Mouse (Mus musculus): ENCODE results near the gene Chdh. TPM values are rescaled to one million over a fixed set of nuclear protein-coding genes. Genes with fewer than 3 reads are reported as not detected.

The Chdh gene
- polyA plus RNA-seq, 1 experiment from 2014 or later = 6.9 TPM

DNA sequence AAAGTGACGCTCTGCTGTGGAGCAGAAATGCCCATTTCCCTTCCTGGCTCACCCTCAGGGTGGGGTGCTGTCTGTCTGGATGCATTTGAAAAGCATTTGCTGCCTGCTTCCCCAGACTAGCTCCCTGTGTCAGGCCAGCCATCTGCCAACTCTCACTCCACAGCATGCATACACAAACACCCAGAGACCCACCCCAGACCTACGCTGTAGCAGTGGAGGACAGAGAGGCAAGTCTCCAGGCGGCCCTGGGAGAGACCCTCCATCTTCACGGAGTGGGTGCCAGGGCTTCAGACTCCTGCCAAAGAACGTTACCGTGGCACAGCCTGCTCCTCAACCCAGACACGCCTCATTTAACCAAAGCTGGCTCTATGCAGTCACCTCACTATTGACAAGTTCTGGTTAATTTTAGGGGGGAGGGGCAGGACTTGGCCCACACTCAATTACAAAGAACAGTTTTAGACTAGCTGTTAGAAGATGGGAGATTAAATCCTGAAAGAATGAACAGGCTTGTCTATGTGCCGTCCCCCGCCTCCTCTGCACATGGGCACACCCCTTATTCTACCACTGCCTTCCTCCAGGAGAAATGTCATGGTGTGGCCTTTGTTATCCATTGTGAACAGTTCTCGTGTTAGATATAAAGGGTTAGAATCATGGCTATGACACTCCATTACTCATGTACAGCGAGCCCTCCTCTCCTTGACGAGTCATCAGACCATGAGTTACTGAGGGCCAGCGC is 47.4 kb downstream of the Chdh start:
- Histone ChIP-seq H3K4me2 (ENCODE audit: low read depth, low read length) (no peak overlapping the region), H3K4me1 (ENCODE audit: control insufficient read depth, low read depth, low read length) (no peaks in the 10 kb centered on the region), H3K27me3 (ENCODE audit: control insufficient read depth, insufficient read depth, low read depth, low read length) (no peaks in the 10 kb centered on the region), H3K9ac (ENCODE audit: low read depth, low read length) (no peak overlapping the region), H3K27ac (ENCODE audit: low read length) (no peak overlapping the region), H3K9me3 (replicated peaks; ENCODE audit: control insufficient read depth, low read length) (no peaks in the 10 kb centered on the region), H3K4me3 (ENCODE audit: low read depth, low read length) (no peak overlapping the region), H3K36me3 (ENCODE audit: control insufficient read depth, insufficient read depth) (no peaks in the 10 kb centered on the region)
- ATAC-seq (ENCODE audit: low read depth) = no peak
- WGBS (ENCODE audit: insufficient replicate concordance) = 60% methylated on average over 13 of the region's 13 CpGs

DNA sequence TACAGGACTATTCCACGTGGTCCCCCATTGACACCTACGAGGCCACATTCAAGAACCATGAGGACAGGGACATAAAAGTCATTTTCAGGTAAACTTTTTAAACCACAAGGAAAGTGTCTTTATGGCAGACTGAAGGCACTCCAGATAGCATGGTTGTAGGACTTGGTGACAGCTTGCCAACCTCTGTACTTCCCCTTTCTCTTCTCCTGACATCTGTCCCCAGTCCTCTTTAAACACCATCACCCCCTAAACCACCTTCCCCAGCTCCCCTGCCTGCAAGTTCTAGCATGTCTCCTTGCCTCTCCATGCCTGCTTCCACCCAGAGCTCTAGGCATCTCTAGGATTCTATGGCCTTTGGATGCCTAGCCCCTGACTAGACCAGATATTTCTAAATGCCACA is 56.0 kb downstream of the Chdh start:
- no peak for ATAC-seq (ENCODE audit: low read depth)

GRCm38 (mm10) chr14:30066752-30067151 is 57.9 kb downstream of the Chdh start:
- 47% methylated on average over 7 of the region's 12 CpGs for WGBS (ENCODE audit: insufficient replicate concordance)
- ATAC-seq (ENCODE audit: low read depth) = no peak
- Histone ChIP-seq H3K4me1 (ENCODE audit: control insufficient read depth, low read depth, low read length) (peaks cover 8% of the 10 kb centered on the region), H3K27me3 (ENCODE audit: control insufficient read depth, insufficient read depth, low read depth, low read length) (no peaks in the 10 kb centered on the region), H3K4me2 (ENCODE audit: low read depth, low read length) (no peak overlapping the region), H3K36me3 (ENCODE audit: control insufficient read depth, insufficient read depth) (no peaks in the 10 kb centered on the region), H3K9me3 (replicated peaks; ENCODE audit: control insufficient read depth, low read length) (no peaks in the 10 kb centered on the region), H3K27ac (ENCODE audit: low read length) (no peak overlapping the region), H3K4me3 (ENCODE audit: low read depth, low read length) (no peak overlapping the region), H3K9ac (ENCODE audit: low read depth, low read length) (no peak overlapping the region)

More for the DNA sequence above, 56.0 kb downstream of the Chdh start:
- Histone ChIP-seq H3K27me3 (ENCODE audit: control insufficient read depth, insufficient read depth, low read depth, low read length) (no peaks in the 10 kb centered on the region), H3K4me2 (ENCODE audit: low read depth, low read length) (no peak overlapping the region), H3K4me3 (ENCODE audit: low read depth, low read length) (no peak overlapping the region), H3K9ac (ENCODE audit: low read depth, low read length) (no peak overlapping the region), H3K36me3 (ENCODE audit: control insufficient read depth, insufficient read depth) (no peaks in the 10 kb centered on the region), H3K27ac (ENCODE audit: low read length) (no peak overlapping the region), H3K9me3 (replicated peaks; ENCODE audit: control insufficient read depth, low read length) (no peaks in the 10 kb centered on the region), H3K4me1 (ENCODE audit: control insufficient read depth, low read depth, low read length) (peaks cover 8% of the 10 kb centered on the region)
- WGBS (ENCODE audit: insufficient replicate concordance) = 53% methylated on average over 2 of the region's 2 CpGs

DNA sequence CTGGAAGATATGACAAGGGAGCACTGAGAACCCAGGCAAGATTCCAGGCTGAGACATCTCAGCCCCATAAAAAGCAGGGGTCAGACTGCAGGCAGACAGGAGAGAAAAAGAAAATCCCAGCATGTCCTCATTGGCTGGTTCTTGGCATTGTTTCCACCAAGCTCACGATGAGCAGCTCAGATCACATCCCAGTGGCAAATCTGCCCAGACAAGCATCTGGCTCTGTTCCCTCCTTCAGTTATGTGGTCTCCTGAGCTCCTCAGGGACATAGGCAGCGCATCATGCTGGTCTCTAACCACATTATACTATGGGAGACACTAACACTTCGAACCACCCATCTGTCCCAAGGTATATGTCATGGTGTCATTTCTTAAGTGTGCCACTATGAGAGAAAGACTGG is 59.7 kb downstream of the Chdh start:
- no peak overlapping the region for H3K4me2 ChIP-seq (ENCODE audit: low read depth, low read length)
- WGBS (ENCODE audit: insufficient replicate concordance) = 58% methylated on average over 3 of the region's 3 CpGs

DNA sequence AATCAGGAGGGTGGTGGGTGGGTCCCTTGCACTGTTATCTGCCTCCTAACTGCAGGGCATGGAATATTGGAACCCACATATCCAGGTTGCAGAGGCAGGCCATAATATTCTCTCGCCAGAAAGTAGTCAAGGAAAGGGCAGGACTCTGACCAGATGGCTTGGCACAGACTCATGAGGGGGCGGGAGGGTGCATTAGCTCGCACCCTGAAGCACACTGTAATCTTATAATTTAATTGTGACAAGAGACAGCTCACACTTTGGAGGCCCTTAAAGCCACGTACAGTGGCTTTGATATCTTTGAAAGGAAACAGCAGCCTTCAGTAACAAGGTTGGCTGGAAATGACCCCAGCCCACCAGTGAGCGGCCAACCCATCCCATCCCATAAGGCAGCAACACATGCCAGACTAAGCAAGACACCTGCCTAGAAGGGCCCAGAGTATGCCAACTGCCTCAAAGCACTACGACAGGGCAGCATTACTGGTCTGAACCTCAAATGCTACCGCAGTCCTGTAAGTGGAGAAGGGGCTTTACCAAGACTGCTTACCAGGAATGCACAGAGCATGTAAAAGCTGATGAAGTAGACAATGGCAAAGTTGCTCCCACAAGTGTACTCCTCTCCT is 66.6 kb downstream of the Chdh start:
- no peaks in the 10 kb centered on the region for H3K36me3 ChIP-seq (ENCODE audit: control insufficient read depth, insufficient read depth)
- ATAC-seq (ENCODE audit: low read depth) = no peak
- no peaks in the 10 kb centered on the region for H3K4me1 ChIP-seq (ENCODE audit: control insufficient read depth, low read depth, low read length)
- WGBS (ENCODE audit: insufficient replicate concordance) = 57% methylated on average over 7 of the region's 7 CpGs
- no peaks in the 10 kb centered on the region for H3K9me3 ChIP-seq (replicated peaks; ENCODE audit: control insufficient read depth, low read length)
- no peak overlapping the region for H3K9ac ChIP-seq (ENCODE audit: low read depth, low read length)
- H3K4me3 ChIP-seq (ENCODE audit: low read depth, low read length) = no peak overlapping the region
- no peak overlapping the region for H3K27ac ChIP-seq (ENCODE audit: low read length)
- no peak overlapping the region for H3K4me2 ChIP-seq (ENCODE audit: low read depth, low read length)
- H3K27me3 ChIP-seq (ENCODE audit: control insufficient read depth, insufficient read depth, low read depth, low read length) = no peaks in the 10 kb centered on the region

More for the DNA sequence above, 59.7 kb downstream of the Chdh start:
- no peak overlapping the region for H3K4me3 ChIP-seq (ENCODE audit: low read depth, low read length)
- peaks cover 2% of the 10 kb centered on the region; the same call in 1 of the 2 replicates for H3K4me1 ChIP-seq (ENCODE audit: control insufficient read depth, low read depth, low read length)
- H3K9me3 ChIP-seq (replicated peaks; ENCODE audit: control insufficient read depth, low read length) = no peaks in the 10 kb centered on the region
- no peak overlapping the region for H3K27ac ChIP-seq (ENCODE audit: low read length)
- no peaks in the 10 kb centered on the region for H3K36me3 ChIP-seq (ENCODE audit: control insufficient read depth, insufficient read depth)
- no peaks in the 10 kb centered on the region for H3K27me3 ChIP-seq (ENCODE audit: control insufficient read depth, insufficient read depth, low read depth, low read length)
- no peak for ATAC-seq (ENCODE audit: low read depth)
- no peak overlapping the region for H3K9ac ChIP-seq (ENCODE audit: low read depth, low read length)

DNA sequence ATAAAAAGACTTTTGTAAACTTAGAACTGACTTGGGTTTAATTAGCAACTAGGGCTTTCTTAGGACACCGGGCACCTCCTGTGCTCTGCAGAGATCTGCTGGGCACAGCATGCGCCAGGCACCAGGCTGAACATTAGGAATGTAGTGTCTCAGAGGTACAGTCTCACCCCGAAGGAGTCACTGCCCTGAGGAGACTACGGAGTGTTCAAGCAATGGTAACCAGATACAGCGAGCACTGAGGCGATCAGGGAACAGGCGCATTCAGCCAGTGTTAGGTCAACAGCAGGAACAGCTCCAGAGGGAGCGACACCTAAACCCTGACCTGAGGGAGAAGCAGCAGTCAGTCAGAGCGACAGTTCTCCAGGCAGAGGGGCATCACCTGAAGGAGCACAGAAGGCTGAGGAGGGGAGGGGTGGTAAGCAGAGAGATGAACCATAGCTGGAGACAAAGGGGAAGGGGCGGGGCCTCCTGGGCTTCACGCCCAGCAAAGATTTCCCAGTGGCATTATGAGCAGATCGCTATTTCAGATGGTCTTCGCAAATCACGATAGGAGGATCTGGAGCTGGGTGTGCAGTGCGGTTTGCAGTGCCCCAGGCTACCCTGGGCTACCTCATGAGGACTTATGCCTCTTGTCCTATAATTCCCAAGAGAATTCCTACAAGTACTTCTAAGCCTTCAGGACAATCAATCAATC is 69.4 kb downstream of the Chdh start:
- H3K36me3 ChIP-seq (ENCODE audit: control insufficient read depth, insufficient read depth) = no peaks in the 10 kb centered on the region
- no peaks in the 10 kb centered on the region for H3K9me3 ChIP-seq (replicated peaks; ENCODE audit: control insufficient read depth, low read length)
- no peak overlapping the region for H3K4me2 ChIP-seq (ENCODE audit: low read depth, low read length)
- 67% methylated on average over 15 of the region's 15 CpGs for WGBS (ENCODE audit: insufficient replicate concordance)
- H3K4me3 ChIP-seq (ENCODE audit: low read depth, low read length) = no peak overlapping the region
- no peak for ATAC-seq (ENCODE audit: low read depth)
- H3K9ac ChIP-seq (ENCODE audit: low read depth, low read length) = no peak overlapping the region
- H3K4me1 ChIP-seq (ENCODE audit: control insufficient read depth, low read depth, low read length) = no peaks in the 10 kb centered on the region
- no peak overlapping the region for H3K27ac ChIP-seq (ENCODE audit: low read length)
- no peaks in the 10 kb centered on the region for H3K27me3 ChIP-seq (ENCODE audit: control insufficient read depth, insufficient read depth, low read depth, low read length)

GRCm38 (mm10) chr14:30079729-30080128 is 70.9 kb downstream of the Chdh start:
- WGBS (ENCODE audit: insufficient replicate concordance) = 67% methylated on average over 4 of the region's 4 CpGs

More at GRCm38 (mm10) chr14:30079729-30080128, 70.9 kb downstream of the Chdh start:
- Histone ChIP-seq H3K4me1 (ENCODE audit: control insufficient read depth, low read depth, low read length) (no peaks in the 10 kb centered on the region), H3K4me2 (ENCODE audit: low read depth, low read length) (no peak overlapping the region), H3K27ac (ENCODE audit: low read length) (no peak overlapping the region), H3K4me3 (ENCODE audit: low read depth, low read length) (no peak overlapping the region), H3K9me3 (replicated peaks; ENCODE audit: control insufficient read depth, low read length) (no peaks in the 10 kb centered on the region), H3K9ac (ENCODE audit: low read depth, low read length) (no peak overlapping the region), H3K36me3 (ENCODE audit: control insufficient read depth, insufficient read depth) (no peaks in the 10 kb centered on the region), H3K27me3 (ENCODE audit: control insufficient read depth, insufficient read depth, low read depth, low read length) (no peaks in the 10 kb centered on the region)
- no peak for ATAC-seq (ENCODE audit: low read depth)
